Mouse (Mus musculus): ENCODE data around the gene Spata31d1d.

GRCm38 (mm10) chr13:59679908-59680307 is 51.6 kb downstream of the Spata31d1d start:
- no peak for TF ChIP-seq CTCF (conservative IDR thresholded peaks at IDR 0.05 in 1 of 2, IDR thresholded peaks at IDR 0.05 in 1 of 2; ENCODE audit: low read depth in 2 of 2, low read length in 2 of 2)
- TF ChIP-seq POLR2A (IDR thresholded peaks at IDR 0.05; ENCODE audit: low read depth, low read length): no peak
- TF ChIP-seq TBP (conservative IDR thresholded peaks at IDR 0.05; ENCODE audit: low read depth, low read length): no peak
- TF ChIP-seq USF1 (IDR thresholded peaks at IDR 0.05; ENCODE audit: low read depth, low read length): no peak
